Mouse (Mus musculus) heart, postnatal 0 days (tissue): ENCODE data around the gene Nvl. TPM values are rescaled to one million over a fixed set of nuclear protein-coding genes. Genes with fewer than 3 reads are reported as not detected.

Experiments used
- ATAC-seq: fragments of 200-750 bp; cut with Nextera tagmentation; 2 replicates; pipeline ENCODE4 v1.8.0; 2017; ENCODE audit warnings: low read depth, moderate number of reproducible peaks, moderate library complexity; ENCODE audit not compliant: insufficient read depth
- DNase-seq: peaks from one replicate; pipeline ENCODE4 v3.0.0-alpha.2; 2016; ENCODE audit warnings: low spot score
- H3K27ac ChIP-seq: fragments of 300-500 bp; sonication (generic); 2 replicates; pipeline ENCODE4 v1.5.1; 2014; ENCODE audit warnings: low read depth, mild to moderate bottlenecking
- H3K27me3 ChIP-seq: fragments of 300-500 bp; sonication (generic); 2 replicates; pipeline ENCODE4 v1.6.1; 2014; ENCODE audit warnings: low read length, mixed read lengths; ENCODE audit not compliant: control insufficient read depth, insufficient read depth
- H3K36me3 ChIP-seq: fragments of 300-500 bp; sonication (generic); replicated peaks from 2 replicates; pipeline ENCODE4 v1.6.1; 2014; ENCODE audit warnings: low read length, mixed read lengths; ENCODE audit not compliant: control insufficient read depth, insufficient read depth
- H3K4me1 ChIP-seq: fragments of 300-500 bp; sonication (generic); 2 replicates; pipeline ENCODE4 v1.6.1; 2014; ENCODE audit warnings: antibody characterized with exemption; ENCODE audit not compliant: control insufficient read depth, insufficient read depth
- H3K4me2 ChIP-seq: fragments of 300-500 bp; sonication (generic); 2 replicates; pipeline ENCODE4 v1.6.1; 2014; ENCODE audit warnings: low read depth, mild to moderate bottlenecking, low read length, moderate library complexity
- H3K4me3 ChIP-seq: fragments of 300-500 bp; sonication (generic); 2 replicates; pipeline ENCODE4 v1.5.1; 2014; ENCODE audit warnings: low read depth, low read length
- H3K9ac ChIP-seq: fragments of 300-500 bp; sonication (generic); replicated peaks from 2 replicates; pipeline ENCODE4 v1.6.1; 2014; ENCODE audit warnings: low read depth, low read length, mixed read lengths
- H3K9me3 ChIP-seq: fragments of 300-500 bp; sonication (generic); replicated peaks from 2 replicates; pipeline ENCODE4 v1.6.1; 2016; ENCODE audit warnings: low read length; ENCODE audit not compliant: control insufficient read depth
- CTCF ChIP-seq: IDR thresholded peaks from 2 replicates; pipeline ENCODE4 v1.5.1; 2016; ENCODE audit warnings: antibody characterized with exemption, control low read depth, low read depth
- EP300 ChIP-seq: IDR thresholded peaks from 2 replicates; pipeline ENCODE4 v1.6.1; 2016; ENCODE audit warnings: antibody characterized with exemption, low read depth
- WGBS: fragments of 180-500 bp; shearing (Covaris S2); extraction: QIAGEN DNeasy Blood & Tissue Kit; methylation state at CpG from one replicate; pipeline ENCODE4 v1.1.7; 2014; 5-methylcytosine and 5-hydroxymethylcytosine counted together
- polyA plus RNA-seq: library from polyadenylated mRNA; unstranded; fragments of >200 nt; fragmentation: Nextera tagmentation; extraction: Ambion mirVana; gene quantifications from 2 replicates; pipeline ENCODE4 v1.2.1, GENCODE M21; 2015
- total RNA-seq: library from RNA; depleted of rRNA; stranded (reverse); fragments of >200 nt; gene quantifications from 2 replicates; pipeline ENCODE4 v1.2.3, GENCODE M21; 2014; ENCODE audit warnings: low replicate concordance

Gene Nvl
- total and polyA plus RNA-seq, 2 experiments from 2014 or later, result 8.3 to 13.9 TPM

- Histone ChIP-seq H3K27ac (no peak overlapping the region), H3K36me3 (peaks cover 70% of the 10 kb centered on the region), H3K4me2 (no peak overlapping the region), H3K9me3 (no peaks in the 10 kb centered on the region), H3K4me1 (no peaks in the 10 kb centered on the region), H3K4me3 (no peak overlapping the region), H3K27me3 (no peaks in the 10 kb centered on the region), H3K9ac (no peak overlapping the region)
- DNase-seq, result no peak
- 97% methylated on average over 3 of the region's 3 CpGs for WGBS
- ATAC-seq, result no peak
- TF ChIP-seq CTCF, result no peak
- no peak for TF ChIP-seq EP300
Measured at GRCm38 (mm10) chr1:181125916-181126315, 18.1 kb downstream of the Nvl start.

GRCm38 (mm10) chr1:181124145-181124544, 19.9 kb downstream of the Nvl start:
- TF ChIP-seq CTCF (no peak), EP300 (no peak)
- ATAC-seq, result no peak
- H3K4me1 ChIP-seq, result no peaks in the 10 kb centered on the region
- H3K4me3 ChIP-seq, result no peak overlapping the region
- H3K27me3 ChIP-seq, result no peaks in the 10 kb centered on the region
- peaks cover 62% of the 10 kb centered on the region for H3K36me3 ChIP-seq
- H3K9ac ChIP-seq, result no peak overlapping the region
- 95% methylated on average over 2 of the region's 2 CpGs for WGBS
- no peak overlapping the region for H3K27ac ChIP-seq
- no peaks in the 10 kb centered on the region for H3K9me3 ChIP-seq
- DNase-seq, result no peak
- no peak overlapping the region for H3K4me2 ChIP-seq

GRCm38 (mm10) chr1:181117112-181117511, 26.9 kb downstream of the Nvl start:
- TF ChIP-seq CTCF (no peak), EP300 (no peak)
- H3K9ac ChIP-seq, result no peak overlapping the region
- peaks cover 56% of the 10 kb centered on the region for H3K36me3 ChIP-seq
- DNase-seq, result no peak
- no peaks in the 10 kb centered on the region for H3K27me3 ChIP-seq
- no peak overlapping the region for H3K4me2 ChIP-seq
- H3K9me3 ChIP-seq, result no peaks in the 10 kb centered on the region
- 91% methylated on average over 4 of the region's 4 CpGs for whole genome bisulfite sequencing
- no peaks in the 10 kb centered on the region for H3K4me1 ChIP-seq
- no peak overlapping the region for H3K4me3 ChIP-seq
- no peak overlapping the region for H3K27ac ChIP-seq
- ATAC-seq, result no peak

GRCm38 (mm10) chr1:181090048-181090447, 54.0 kb downstream of the Nvl start:
- TF ChIP-seq CTCF (no peak), EP300 (no peak)
- no peaks in the 10 kb centered on the region for H3K27me3 ChIP-seq
- H3K4me2 ChIP-seq, result no peak overlapping the region
- H3K4me3 ChIP-seq, result no peak overlapping the region
- peaks cover 39% of the 10 kb centered on the region for H3K36me3 ChIP-seq
- H3K9ac ChIP-seq, result no peak overlapping the region
- DNase-seq, result no peak
- H3K9me3 ChIP-seq, result no peaks in the 10 kb centered on the region
- no peak overlapping the region for H3K27ac ChIP-seq
- no peaks in the 10 kb centered on the region for H3K4me1 ChIP-seq
- 69% methylated on average over 12 of the region's 12 CpGs for WGBS
- no peak for ATAC-seq

GRCm38 (mm10) chr1:181084021-181084420, 60.0 kb downstream of the Nvl start:
- no peak overlapping the region for H3K4me2 ChIP-seq
- TF ChIP-seq EP300, result no peak
- no peak for TF ChIP-seq CTCF
- no peak overlapping the region for H3K27ac ChIP-seq
- no peaks in the 10 kb centered on the region for H3K27me3 ChIP-seq
- no peaks in the 10 kb centered on the region for H3K4me1 ChIP-seq
- H3K9ac ChIP-seq, result no peak overlapping the region
- H3K9me3 ChIP-seq, result no peaks in the 10 kb centered on the region
- no peak overlapping the region for H3K4me3 ChIP-seq
- H3K36me3 ChIP-seq, result no peaks in the 10 kb centered on the region
- 32% methylated on average over 2 of the region's 2 CpGs for WGBS
- DNase-seq (peak; percentile 28), ATAC-seq (no peak)

- H3K27me3 ChIP-seq, result no peaks in the 10 kb centered on the region
- H3K27ac ChIP-seq, result no peak overlapping the region
- no peak overlapping the region for H3K9ac ChIP-seq
- H3K4me1 ChIP-seq, result no peaks in the 10 kb centered on the region
- TF ChIP-seq CTCF (peak; percentile 6; the same call in 1 of the 2 replicates), EP300 (no peak)
- no peaks in the 10 kb centered on the region for H3K9me3 ChIP-seq
- H3K4me2 ChIP-seq, result no peak overlapping the region
- WGBS, result 40% methylated on average over 5 of the region's 5 CpGs
- H3K36me3 ChIP-seq, result no peaks in the 10 kb centered on the region
- no peak for DNase-seq
- H3K4me3 ChIP-seq, result no peak overlapping the region
- ATAC-seq, result no peak
Measured at GRCm38 (mm10) chr1:181073075-181073474, 70.9 kb downstream of the Nvl start.
